Mouse (Mus musculus): Measurements from ENCODE around the gene Pgrmc1. TPM values are rescaled to one million over a fixed set of nuclear protein-coding genes. Genes with fewer than 3 reads are reported as not detected.
"Not testable (repeated sequence)": the region's sequence is repeated elsewhere in the genome, so short reads cannot be mapped to it uniquely, and the experiment has no call there.

Pgrmc1 gene
- 368 and 407 TPM in 2 replicates for polyA plus RNA-seq (2015; fragmentation: Nextera tagmentation; extraction: Ambion mirVana)

DNA sequence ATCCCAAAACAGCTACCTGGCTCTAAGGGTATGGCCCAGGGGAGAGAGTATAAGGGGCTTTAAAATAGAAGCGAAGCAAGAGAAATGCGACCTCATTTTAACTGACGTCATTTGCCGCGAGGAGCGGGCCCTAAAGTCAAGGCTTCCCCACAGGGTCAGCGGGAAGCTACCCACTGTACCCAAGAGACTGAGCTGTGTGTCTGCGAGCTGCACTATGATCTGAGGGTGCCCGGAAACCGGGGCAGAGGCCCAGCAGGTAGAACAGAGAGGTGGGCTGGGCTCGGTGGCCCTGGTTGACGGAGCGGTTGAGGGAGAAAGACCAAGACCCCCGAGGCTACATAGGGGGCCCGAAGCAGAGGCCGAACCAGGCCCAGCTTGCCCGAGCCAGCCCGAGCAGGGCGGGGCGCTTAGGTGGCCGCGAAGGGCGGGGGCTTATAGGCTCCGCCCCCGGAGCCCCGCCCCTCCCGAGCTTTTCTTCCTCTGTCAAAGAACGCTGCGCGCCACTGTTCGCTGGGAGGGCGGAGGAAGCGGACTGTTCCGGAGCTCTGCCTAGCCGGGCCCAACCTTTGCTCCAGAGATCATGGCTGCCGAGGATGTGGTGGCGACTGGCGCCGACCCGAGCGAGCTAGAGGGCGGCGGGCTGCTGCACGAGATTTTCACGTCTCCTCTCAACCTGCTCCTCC is at the start of gene Pgrmc1:
TSS of gene Pgrmc1 (plus strand) at position 500 of the 683 bp plus-strand sequence.
- peaks cover 10% of the 10 kb centered on the region for H3K4me1 ChIP-seq
- H3K27ac ChIP-seq, result peak within 1 kb of the TSS; percentile 88
- no peaks in the 10 kb centered on the region for H3K27me3 ChIP-seq
- H3K36me3 ChIP-seq, result no peaks in the 10 kb centered on the region
- peak; percentile 83 for ATAC-seq (ENCODE audit: insufficient number of reproducible peaks, insufficient read depth, low FRiP score, low TSS enrichment, low read depth)
- peak within 1 kb of the TSS; percentile 58 for H3K4me2 ChIP-seq
- peak within 1 kb of the TSS; percentile 65 for H3K4me3 ChIP-seq
- no peaks in the 10 kb centered on the region for H3K9me3 ChIP-seq
- H3K9ac ChIP-seq, result peak within 1 kb of the TSS; percentile 83
- WGBS, result 24% methylated on average over 40 of the region's 45 CpGs

DNA sequence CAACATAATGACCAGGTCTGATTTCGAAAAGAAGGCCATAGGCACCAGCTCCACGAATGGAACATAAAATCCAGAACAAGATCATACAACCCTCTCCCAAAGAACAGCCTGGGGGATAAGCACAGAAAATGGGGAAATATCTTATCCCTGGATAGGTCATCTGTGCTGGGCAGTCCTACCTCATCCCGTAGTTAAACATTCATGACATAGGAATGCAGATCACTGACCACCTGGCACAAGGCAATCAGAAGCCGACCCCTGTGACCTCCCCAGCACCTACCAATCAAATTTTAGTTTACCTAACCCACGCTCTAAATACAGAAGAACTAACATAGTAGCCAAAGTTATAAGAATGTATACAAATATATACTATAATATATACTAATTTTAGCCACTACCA is 49.2 kb upstream of the Pgrmc1 start:
- H3K4me1 ChIP-seq, result peaks cover 9% of the 10 kb centered on the region; the same call in 1 of the 2 replicates
- H3K27me3 ChIP-seq, result no peaks in the 10 kb centered on the region
- H3K4me3 ChIP-seq, result no peak overlapping the region
- H3K27ac ChIP-seq, result no peak overlapping the region
- H3K9ac ChIP-seq, result no peak overlapping the region
- ATAC-seq (ENCODE audit: insufficient number of reproducible peaks, insufficient read depth, low FRiP score, low TSS enrichment, low read depth), result no peak
- H3K36me3 ChIP-seq, result no peaks in the 10 kb centered on the region
- H3K4me2 ChIP-seq, result no peak overlapping the region
- no peaks in the 10 kb centered on the region for H3K9me3 ChIP-seq
- 73% methylated on average over 5 of the region's 5 CpGs for WGBS

DNA sequence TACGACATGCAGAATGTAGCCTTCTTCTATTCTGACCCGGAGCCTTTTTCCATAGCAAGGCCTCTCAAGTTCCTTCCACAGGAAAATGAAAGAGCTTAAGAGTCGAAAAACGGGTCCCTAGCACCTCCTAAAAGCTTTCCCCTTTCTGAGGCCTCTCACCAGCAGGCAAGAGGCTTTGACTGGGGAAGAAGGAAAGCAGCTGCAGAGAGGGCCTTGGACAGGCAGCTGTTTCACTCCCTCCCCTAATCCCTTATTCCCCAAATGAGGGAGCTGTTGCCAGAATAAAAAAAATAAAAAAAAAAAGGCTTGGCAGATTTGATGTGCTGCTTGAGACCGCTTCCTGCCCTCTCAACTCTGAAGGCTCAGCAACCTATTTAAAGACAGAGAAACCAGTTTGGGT is 47.1 kb upstream of the Pgrmc1 start:
- WGBS, result 27% methylated on average over 5 of the region's 5 CpGs
- Histone ChIP-seq H3K4me2 (peak overlapping the region; percentile 24), H3K9ac (no peak overlapping the region), H3K4me1 (peaks cover 9% of the 10 kb centered on the region; the same call in 1 of the 2 replicates), H3K27me3 (no peaks in the 10 kb centered on the region), H3K9me3 (no peaks in the 10 kb centered on the region), H3K36me3 (no peaks in the 10 kb centered on the region), H3K27ac (peak overlapping the region; percentile 86), H3K4me3 (no peak overlapping the region)
- ATAC-seq (ENCODE audit: insufficient number of reproducible peaks, insufficient read depth, low FRiP score, low TSS enrichment, low read depth), result 0 out of 2 replicates have a peak, but pooled peaks have one; percentile 59

DNA sequence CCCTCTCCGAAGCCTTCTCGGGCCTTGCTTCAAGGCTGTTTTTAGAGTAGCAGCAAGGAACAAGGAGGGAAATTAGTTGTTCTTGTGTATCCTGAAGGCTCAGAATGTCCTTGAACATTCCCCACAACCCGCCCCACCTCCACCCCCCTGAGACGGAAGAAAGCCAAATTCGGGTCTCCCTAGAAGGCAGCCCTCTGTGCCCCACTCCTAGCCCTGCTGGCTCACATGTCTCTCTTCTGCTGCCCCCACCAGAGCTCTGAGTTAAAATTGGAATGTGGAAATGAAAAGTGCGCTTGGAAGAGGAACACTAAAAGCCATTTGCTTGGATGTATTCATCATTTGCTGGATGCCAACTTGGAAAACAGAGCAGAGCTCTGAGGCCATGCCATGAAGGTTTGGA is 46.7 kb upstream of the Pgrmc1 start:
- no peak overlapping the region for H3K4me3 ChIP-seq

DNA sequence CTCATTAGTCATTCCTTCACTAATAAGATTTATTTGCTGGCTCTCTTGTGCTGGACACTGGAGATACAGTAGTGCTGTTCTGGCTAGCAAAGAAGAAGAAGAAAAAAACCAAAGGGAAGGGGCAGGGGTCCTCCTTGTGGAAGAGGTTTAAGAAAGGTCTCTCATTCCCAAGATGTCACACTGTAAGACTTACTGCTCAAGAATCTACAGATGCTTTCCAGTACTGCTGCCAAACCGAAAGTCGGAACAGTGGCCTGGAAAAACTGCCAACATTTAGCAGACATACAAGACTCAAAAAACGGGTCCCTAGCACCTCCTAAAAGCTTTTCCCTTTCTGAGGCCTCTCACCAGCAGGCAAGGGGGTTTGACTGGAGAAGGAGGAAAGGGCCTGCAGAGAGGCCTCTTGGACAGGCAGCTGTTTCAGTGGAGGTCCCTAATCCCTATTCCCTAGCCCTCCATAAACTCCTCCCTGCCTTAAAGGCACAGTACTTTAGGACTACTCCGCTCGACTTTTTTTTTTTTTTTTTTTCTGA is 45.9 kb upstream of the Pgrmc1 start:
- ATAC-seq (ENCODE audit: insufficient number of reproducible peaks, insufficient read depth, low FRiP score, low TSS enrichment, low read depth), result peak; percentile 83
- H3K4me2 ChIP-seq, result peak overlapping the region; percentile 24
- no peaks in the 10 kb centered on the region for H3K27me3 ChIP-seq
- 27% methylated on average over 5 of the region's 5 CpGs for WGBS
- H3K9me3 ChIP-seq, result no peaks in the 10 kb centered on the region
- no peak overlapping the region for H3K9ac ChIP-seq
- H3K4me1 ChIP-seq, result peaks cover 9% of the 10 kb centered on the region; the same call in 1 of the 2 replicates
- no peak overlapping the region for H3K4me3 ChIP-seq
- no peaks in the 10 kb centered on the region for H3K36me3 ChIP-seq
- H3K27ac ChIP-seq, result peak overlapping the region; percentile 86

More for the DNA sequence above, 46.7 kb upstream of the Pgrmc1 start:
- H3K9ac ChIP-seq, result no peak overlapping the region
- peaks cover 9% of the 10 kb centered on the region; the same call in 1 of the 2 replicates for H3K4me1 ChIP-seq
- WGBS, result 31% methylated on average over 6 of the region's 6 CpGs
- H3K36me3 ChIP-seq, result no peaks in the 10 kb centered on the region
- H3K27me3 ChIP-seq, result no peaks in the 10 kb centered on the region
- H3K27ac ChIP-seq, result peak overlapping the region; percentile 86
- no peak for ATAC-seq (ENCODE audit: insufficient number of reproducible peaks, insufficient read depth, low FRiP score, low TSS enrichment, low read depth)
- peak overlapping the region; percentile 24 for H3K4me2 ChIP-seq
- no peaks in the 10 kb centered on the region for H3K9me3 ChIP-seq

DNA sequence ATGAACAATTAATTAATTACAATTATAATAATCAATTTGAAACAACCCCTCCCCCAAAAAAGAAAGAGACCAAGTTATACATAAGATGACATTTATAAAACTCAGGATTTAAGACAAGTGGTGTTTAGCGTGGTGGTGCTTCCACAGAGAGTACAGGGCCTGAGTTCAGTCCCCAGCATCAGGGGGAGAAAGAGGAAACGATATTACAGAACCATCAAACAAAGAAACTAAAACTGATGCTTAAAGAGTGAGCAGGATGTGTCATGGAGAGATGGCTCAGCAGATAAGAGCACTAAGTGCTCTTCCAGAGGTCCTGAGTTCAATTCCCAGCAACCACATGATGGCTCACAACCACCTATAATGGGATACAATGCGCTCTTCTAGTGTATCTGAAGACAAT is 45.3 kb upstream of the Pgrmc1 start:
- H3K4me2 ChIP-seq, result no peak overlapping the region

DNA sequence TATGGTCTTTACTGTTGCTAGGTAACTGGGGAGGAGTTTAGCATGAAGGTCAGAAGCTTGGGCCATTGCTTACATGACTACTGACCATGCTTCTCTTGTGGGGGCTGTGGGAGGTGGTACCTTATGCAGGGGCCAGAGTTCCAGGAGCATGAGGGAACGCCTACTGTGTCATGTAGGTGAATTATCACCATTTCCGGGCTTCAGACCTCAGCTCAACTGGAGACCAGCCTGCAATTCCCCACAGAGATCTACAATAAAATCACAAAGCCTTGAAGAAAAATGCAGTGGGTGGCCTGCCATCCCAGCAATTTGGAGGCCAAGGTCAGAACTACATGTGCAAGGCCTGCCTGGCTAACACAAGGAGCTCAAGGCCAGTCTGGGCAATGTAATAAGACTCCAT is 42.8 kb upstream of the Pgrmc1 start:
- not testable (repeated sequence) for H3K9ac ChIP-seq; H3K4me2 ChIP-seq; H3K4me1 ChIP-seq; H3K36me3 ChIP-seq; H3K4me3 ChIP-seq; H3K27ac ChIP-seq; ATAC-seq (ENCODE audit: insufficient number of reproducible peaks, insufficient read depth, low FRiP score, low TSS enrichment, low read depth); H3K27me3 ChIP-seq; H3K9me3 ChIP-seq
- WGBS, result 70% methylated on average over 2 of the region's 2 CpGs

More for the DNA sequence above, 45.3 kb upstream of the Pgrmc1 start:
- no peak for ATAC-seq (ENCODE audit: insufficient number of reproducible peaks, insufficient read depth, low FRiP score, low TSS enrichment, low read depth)
- Histone ChIP-seq H3K36me3 (no peaks in the 10 kb centered on the region), H3K4me3 (no peak overlapping the region), H3K9me3 (no peaks in the 10 kb centered on the region), H3K4me1 (peaks cover 9% of the 10 kb centered on the region; the same call in 1 of the 2 replicates), H3K27ac (peak overlapping the region; percentile 86; the same call in 1 of the 2 replicates), H3K27me3 (no peaks in the 10 kb centered on the region), H3K9ac (no peak overlapping the region)
- WGBS, result 76% methylated on average over 3 of the region's 3 CpGs

DNA sequence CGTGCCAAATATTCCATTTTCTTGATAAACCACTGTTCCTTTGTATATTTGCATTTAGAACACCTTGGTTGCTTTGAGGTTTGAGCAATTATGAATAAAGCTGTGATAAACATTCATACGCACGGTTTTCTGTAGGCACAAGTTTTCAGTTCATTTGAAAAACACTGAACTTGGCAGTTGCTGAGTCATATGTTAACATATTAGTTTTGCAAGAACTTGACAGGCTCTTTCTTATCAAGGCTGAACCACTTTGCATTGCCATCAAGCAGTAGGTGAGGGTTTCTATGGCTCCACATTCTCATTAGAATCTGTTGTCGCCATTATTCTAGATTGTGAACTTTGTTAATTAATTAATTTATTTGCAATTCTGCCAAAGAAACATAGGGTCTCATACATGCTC is 37.8 kb upstream of the Pgrmc1 start:
- H3K27ac ChIP-seq, result no peak overlapping the region
- no peaks in the 10 kb centered on the region for H3K4me1 ChIP-seq
- no peaks in the 10 kb centered on the region for H3K27me3 ChIP-seq
- 81% methylated on average over 4 of the region's 4 CpGs for WGBS
- no peak overlapping the region for H3K9ac ChIP-seq
- H3K4me2 ChIP-seq, result no peak overlapping the region
- H3K9me3 ChIP-seq, result no peaks in the 10 kb centered on the region
- H3K4me3 ChIP-seq, result no peak overlapping the region
- no peak for ATAC-seq (ENCODE audit: insufficient number of reproducible peaks, insufficient read depth, low FRiP score, low TSS enrichment, low read depth)
- H3K36me3 ChIP-seq, result no peaks in the 10 kb centered on the region

DNA sequence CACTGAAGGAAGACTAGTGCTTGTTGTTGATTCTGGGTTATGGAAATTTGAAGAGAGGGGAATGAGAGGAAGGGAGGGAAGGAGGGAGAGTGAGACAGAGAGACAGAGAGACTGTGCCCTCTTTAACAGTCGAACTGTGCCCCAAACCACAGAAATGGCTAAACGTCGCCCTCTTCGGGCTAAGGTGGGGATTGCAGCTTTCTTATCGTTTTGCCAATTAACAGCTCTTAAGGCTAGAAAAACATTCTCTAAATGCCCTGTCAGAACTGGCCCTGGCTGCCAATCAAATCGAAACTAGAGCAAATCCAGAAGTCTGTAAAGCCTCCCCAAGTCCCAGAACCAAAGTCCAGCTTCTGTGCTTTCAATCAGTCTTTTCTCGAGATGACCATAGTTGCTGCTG is 36.4 kb upstream of the Pgrmc1 start:
- 24% methylated on average over 7 of the region's 7 CpGs for WGBS
- Histone ChIP-seq H3K9me3 (no peaks in the 10 kb centered on the region), H3K27ac (no peak overlapping the region), H3K27me3 (no peaks in the 10 kb centered on the region), H3K4me2 (0 out of 2 replicates have a peak overlapping the region, but pooled peaks have one; percentile 27), H3K36me3 (no peaks in the 10 kb centered on the region), H3K9ac (no peak overlapping the region), H3K4me3 (no peak overlapping the region), H3K4me1 (no peaks in the 10 kb centered on the region)
- no peak for ATAC-seq (ENCODE audit: insufficient number of reproducible peaks, insufficient read depth, low FRiP score, low TSS enrichment, low read depth)

DNA sequence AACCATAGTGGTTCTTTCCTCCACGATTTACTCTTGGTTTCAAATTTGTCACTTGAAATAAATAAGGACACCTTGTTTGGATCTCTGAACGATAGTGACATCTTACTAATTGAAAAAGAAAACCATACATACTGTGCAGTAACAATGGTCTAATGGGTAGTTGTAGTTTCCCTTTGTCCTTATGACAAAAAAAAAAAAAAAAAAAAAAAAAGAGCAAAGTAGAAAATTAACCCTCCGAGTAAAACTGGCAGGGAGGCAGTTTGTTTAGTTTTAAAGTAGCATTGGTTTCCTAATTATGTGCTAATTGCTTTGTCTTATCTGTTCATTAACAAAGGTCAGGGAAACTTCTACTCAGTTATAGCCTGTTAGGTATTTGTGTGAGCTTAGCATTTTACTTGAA is 35.9 kb upstream of the Pgrmc1 start:
- H3K4me2 ChIP-seq, result no peak overlapping the region
- no peak overlapping the region for H3K4me3 ChIP-seq
- H3K9ac ChIP-seq, result no peak overlapping the region
- H3K36me3 ChIP-seq, result no peaks in the 10 kb centered on the region
- H3K9me3 ChIP-seq, result no peaks in the 10 kb centered on the region
- H3K27me3 ChIP-seq, result no peaks in the 10 kb centered on the region
- no peaks in the 10 kb centered on the region for H3K4me1 ChIP-seq
- 42% methylated on average over 3 of the region's 3 CpGs for WGBS
- H3K27ac ChIP-seq, result no peak overlapping the region
- ATAC-seq (ENCODE audit: insufficient number of reproducible peaks, insufficient read depth, low FRiP score, low TSS enrichment, low read depth), result no peak

DNA sequence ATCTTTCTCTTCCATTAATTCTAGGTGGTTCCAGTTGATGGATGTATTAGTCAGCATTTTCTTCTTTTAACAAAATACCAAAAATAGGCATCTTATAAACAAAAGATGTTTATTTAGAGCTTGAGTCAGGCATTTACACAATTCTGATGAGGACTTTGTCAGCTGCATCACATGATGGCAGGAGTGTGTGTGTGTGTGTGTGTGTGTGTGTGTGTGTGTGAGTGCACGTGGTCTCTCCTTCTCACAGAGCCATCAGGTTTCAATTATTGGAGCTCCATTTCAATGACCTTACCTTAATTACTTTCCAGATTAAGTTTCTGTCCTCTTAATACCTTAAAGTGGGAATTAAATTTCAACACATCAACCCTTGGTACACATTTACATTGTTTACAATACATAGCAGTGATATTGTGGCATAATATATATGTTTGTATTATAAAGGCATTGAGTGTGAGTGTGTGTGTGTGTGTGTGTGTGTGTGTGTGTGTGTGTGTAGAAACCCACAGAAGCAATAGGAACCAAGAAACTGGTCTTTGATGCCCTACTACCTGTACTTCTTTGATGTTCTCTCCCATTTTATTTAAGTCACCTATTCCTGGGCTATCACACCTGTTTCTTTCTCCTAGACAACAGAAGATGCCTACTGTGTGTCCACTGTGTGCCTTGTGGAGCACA is 11.2 kb upstream of the Pgrmc1 start:
- WGBS, result 35% methylated on average over 1 of the region's 1 CpGs
- Histone ChIP-seq H3K27me3 (no peaks in the 10 kb centered on the region), H3K36me3 (no peaks in the 10 kb centered on the region), H3K4me1 (peaks cover 4% of the 10 kb centered on the region; the same call in 1 of the 2 replicates), H3K4me2 (no peak overlapping the region), H3K4me3 (no peak overlapping the region), H3K9ac (no peak overlapping the region), H3K27ac (no peak overlapping the region), H3K9me3 (no peaks in the 10 kb centered on the region)
- ATAC-seq (ENCODE audit: insufficient number of reproducible peaks, insufficient read depth, low FRiP score, low TSS enrichment, low read depth), result no peak
